Mouse (Mus musculus) T-helper 17 cell (primary cell): ENCODE data around the gene Sh3bp5.

ENCODE experiments used
- in situ Hi-C, 2 experiments: fragments of 300-600 bp; cut with MboI, MseI; formaldehyde crosslinking; loops; 1 replicate in 1 of 2; 2 replicates in 1 of 2; pipeline ENCODE4 v1.15.1; 2025; ENCODE audit warnings: high pct_unique_total_duplicates in 2 of 2

Sh3bp5 gene

DNA sequence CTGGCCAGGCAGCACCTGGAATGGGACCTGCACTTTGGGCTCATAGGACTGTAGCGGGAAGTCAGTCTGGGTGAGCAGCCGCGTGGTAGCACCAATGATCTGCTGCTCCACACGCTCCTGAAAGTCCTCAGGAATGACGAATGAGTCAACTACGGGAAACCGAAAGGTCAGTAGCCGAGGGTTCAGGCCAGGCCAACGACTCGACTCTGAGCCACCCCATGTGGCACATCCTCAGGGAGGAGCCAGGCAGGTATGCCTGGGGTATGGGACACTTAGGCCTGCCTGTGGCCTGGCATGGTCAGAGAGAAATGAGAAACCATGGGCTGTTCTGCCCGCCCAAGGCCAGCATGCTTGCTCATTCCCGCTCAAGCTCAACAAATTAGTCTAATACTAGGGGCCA, 119.3 kb downstream of the Sh3bp5 start:
- in situ Hi-C loops = loop anchor here in 1 of 2 experiments (5.0 kb wide), 1 partner anchor 99 kb away; the partner anchor contains the start of genes Nisch and Sema3g

DNA sequence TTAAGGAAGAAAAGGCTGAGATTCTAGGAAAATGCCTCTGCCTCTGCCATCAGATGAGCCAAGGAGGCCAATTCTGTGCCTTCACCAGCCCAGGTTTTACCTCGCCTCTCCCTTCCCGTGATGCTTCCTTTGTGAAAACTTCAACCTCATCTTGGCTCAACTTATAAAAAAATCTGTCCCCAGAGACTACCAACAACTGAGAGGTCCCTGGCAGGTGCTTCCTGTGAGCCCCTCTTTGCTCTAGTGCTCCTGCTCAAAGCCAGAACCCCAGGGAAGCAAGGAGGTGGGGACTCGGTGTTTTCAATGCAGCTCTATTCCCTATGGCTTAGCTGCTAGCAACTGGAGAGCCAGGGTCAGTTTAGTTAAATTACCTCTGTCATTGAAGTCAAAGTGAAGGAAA, 122.7 kb downstream of the Sh3bp5 start:
- in situ Hi-C loops = no loop called here
